Mouse (Mus musculus): Measurements from ENCODE around the gene Mdk.
A peak's percentile ranks its signal among the peaks of the same experiment; 100 is the strongest.

Mdk gene

GRCm38 (mm10) chr2:91932160-91932711 lies at the start of gene Mdk:
Mdk (minus strand) TSS chr2:91932297.
- DNase-seq (ENCODE audit: low read depth, low spot score) = peak; percentile 95

- DNase-seq (ENCODE audit: low read depth, low spot score) = peak; percentile 60
These were observed 48.7 kb upstream of the Mdk start for GRCm38 (mm10) chr2:91980830-91981229.

- no peak for DNase-seq (ENCODE audit: low read depth, low spot score)
These were observed 48.1 kb upstream of the Mdk start for GRCm38 (mm10) chr2:91980245-91980644.

- no peak for DNase-seq (ENCODE audit: low read depth, low spot score)
These were observed 46.5 kb upstream of the Mdk start for GRCm38 (mm10) chr2:91978547-91978946.

GRCm38 (mm10) chr2:91977960-91978359 lies 45.9 kb upstream of the Mdk start:
- DNase-seq (ENCODE audit: low read depth, low spot score) = no peak

- peak; percentile 80 for DNase-seq (ENCODE audit: low read depth, low spot score)
These were observed 43.8 kb upstream of the Mdk start, which contains the start of gene Dgkz for GRCm38 (mm10) chr2:91975581-91976541. Dgkz (minus strand) TSS chr2:91975864.

GRCm38 (mm10) chr2:91973416-91974135 lies 41.5 kb upstream of the Mdk start:
- no peak for DNase-seq (ENCODE audit: low read depth, low spot score)

- DNase-seq (ENCODE audit: low read depth, low spot score) = no peak
These were observed 40.0 kb upstream of the Mdk start for GRCm38 (mm10) chr2:91972121-91972566.

- peak; percentile 55 for DNase-seq (ENCODE audit: low read depth, low spot score)
These were observed 39.4 kb upstream of the Mdk start for GRCm38 (mm10) chr2:91971231-91972097.

GRCm38 (mm10) chr2:91967962-91968361 lies 35.9 kb upstream of the Mdk start:
- no peak for DNase-seq (ENCODE audit: low read depth, low spot score)

GRCm38 (mm10) chr2:91966367-91966766 lies 34.3 kb upstream of the Mdk start:
- DNase-seq (ENCODE audit: low read depth, low spot score) = no peak

GRCm38 (mm10) chr2:91965417-91965816 lies 33.3 kb upstream of the Mdk start:
- no peak for DNase-seq (ENCODE audit: low read depth, low spot score)

- no peak for DNase-seq (ENCODE audit: low read depth, low spot score)
These were observed 32.6 kb upstream of the Mdk start for GRCm38 (mm10) chr2:91964610-91965204.

GRCm38 (mm10) chr2:91963443-91963932 lies 31.4 kb upstream of the Mdk start:
- DNase-seq (ENCODE audit: low read depth, low spot score) = peak; percentile 91

GRCm38 (mm10) chr2:91962864-91963401 lies 30.8 kb upstream of the Mdk start:
- no peak for DNase-seq (ENCODE audit: low read depth, low spot score)

GRCm38 (mm10) chr2:91961901-91962761 lies 30.0 kb upstream of the Mdk start:
- no peak for DNase-seq (ENCODE audit: low read depth, low spot score)

- DNase-seq (ENCODE audit: low read depth, low spot score) = no peak
These were observed 28.4 kb upstream of the Mdk start for GRCm38 (mm10) chr2:91960459-91960858.

- DNase-seq (ENCODE audit: low read depth, low spot score) = no peak
These were observed 27.7 kb upstream of the Mdk start for GRCm38 (mm10) chr2:91959544-91960410.

Data from ES-CJ7 (cell line).